Mouse (Mus musculus) limb, embryonic 12.5 days (tissue): ENCODE results near the gene Tnxb. TPM values are rescaled to one million over a fixed set of nuclear protein-coding genes. Genes with fewer than 3 reads are reported as not detected.
"Not testable (repeated sequence)": the region's sequence is repeated elsewhere in the genome, so short reads cannot be mapped to it uniquely, and the experiment has no call there.

Source experiments
- ATAC-seq: fragments of 200-750 bp; cut with Nextera tagmentation; 2 replicates; pipeline ENCODE4 v1.8.0; 2017; ENCODE audit warnings: low read depth, moderate TSS enrichment; ENCODE audit not compliant: insufficient number of reproducible peaks, insufficient read depth, low FRiP score, low TSS enrichment
- H3K27ac ChIP-seq: fragments of 300-500 bp; sonication (generic); 2 replicates; pipeline ENCODE4 v1.5.1; 2016; ENCODE audit warnings: mild to moderate bottlenecking, moderate library complexity
- H3K27me3 ChIP-seq: fragments of 300-500 bp; sonication (generic); 2 replicates; pipeline ENCODE4 v1.6.1; 2016; ENCODE audit warnings: mild to moderate bottlenecking, moderate library complexity
- H3K36me3 ChIP-seq: fragments of 300-500 bp; sonication (generic); 2 replicates; pipeline ENCODE4 v1.6.1; 2016; ENCODE audit warnings: mild to moderate bottlenecking, moderate library complexity
- H3K4me1 ChIP-seq: fragments of 300-500 bp; sonication (generic); replicated peaks from 2 replicates; pipeline ENCODE4 v1.6.1; 2016
- H3K4me2 ChIP-seq: fragments of 300-500 bp; sonication (generic); 2 replicates; pipeline ENCODE4 v1.6.1; 2016; ENCODE audit warnings: mild to moderate bottlenecking, moderate library complexity
- H3K4me3 ChIP-seq: fragments of 300-500 bp; sonication (generic); replicated peaks from 2 replicates; pipeline ENCODE4 v1.5.1; 2016; ENCODE audit warnings: mild to moderate bottlenecking
- H3K9ac ChIP-seq: fragments of 300-500 bp; sonication (generic); replicated peaks from 2 replicates; pipeline ENCODE4 v1.6.1; 2016; ENCODE audit warnings: mild to moderate bottlenecking, moderate library complexity
- H3K9me3 ChIP-seq: fragments of 300-500 bp; sonication (generic); 2 replicates; pipeline ENCODE4 v1.6.1; 2016; ENCODE audit warnings: mild to moderate bottlenecking, moderate library complexity
- WGBS: fragments of 180-500 bp; shearing (Covaris S2); methylation state at CpG from one replicate; pipeline ENCODE4 v1.1.7; 2016; 5-methylcytosine and 5-hydroxymethylcytosine counted together
- polyA plus RNA-seq: library from polyadenylated mRNA; unstranded; fragments of >200 nt; fragmentation: Nextera tagmentation; extraction: Ambion mirVana; gene quantifications from 2 replicates; pipeline ENCODE4 v1.2.1, GENCODE M21; 2016

Gene Tnxb
- polyA plus RNA-seq, 1 experiment from 2014 or later: not detected

DNA sequence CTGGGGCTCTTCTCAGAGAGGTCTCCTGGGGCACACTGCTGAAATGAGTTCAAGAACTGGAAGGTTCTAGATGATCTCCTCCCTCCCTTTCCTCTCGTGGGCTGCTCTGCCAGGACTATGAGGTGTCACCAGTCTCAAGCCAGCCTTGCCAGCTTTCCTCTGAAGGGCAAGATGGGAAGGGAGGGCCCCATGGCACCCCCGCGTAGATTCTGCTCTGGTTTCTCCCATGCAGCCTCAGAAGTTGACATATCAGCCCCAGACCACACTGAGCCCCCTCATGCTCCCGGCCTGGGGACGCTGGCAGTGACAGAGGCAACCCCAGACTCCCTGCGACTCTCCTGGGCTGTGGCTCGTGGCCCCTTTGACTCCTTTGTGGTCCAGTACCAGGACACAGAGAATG, 45.1 kb downstream of the Tnxb start:
- H3K27me3 ChIP-seq, ATAC-seq, H3K4me2 ChIP-seq, H3K4me3 ChIP-seq, H3K27ac ChIP-seq, H3K4me1 ChIP-seq, H3K36me3 ChIP-seq, H3K9ac ChIP-seq, H3K9me3 ChIP-seq: not testable (repeated sequence)
- WGBS: 82% methylated on average over 6 of the region's 7 CpGs

DNA sequence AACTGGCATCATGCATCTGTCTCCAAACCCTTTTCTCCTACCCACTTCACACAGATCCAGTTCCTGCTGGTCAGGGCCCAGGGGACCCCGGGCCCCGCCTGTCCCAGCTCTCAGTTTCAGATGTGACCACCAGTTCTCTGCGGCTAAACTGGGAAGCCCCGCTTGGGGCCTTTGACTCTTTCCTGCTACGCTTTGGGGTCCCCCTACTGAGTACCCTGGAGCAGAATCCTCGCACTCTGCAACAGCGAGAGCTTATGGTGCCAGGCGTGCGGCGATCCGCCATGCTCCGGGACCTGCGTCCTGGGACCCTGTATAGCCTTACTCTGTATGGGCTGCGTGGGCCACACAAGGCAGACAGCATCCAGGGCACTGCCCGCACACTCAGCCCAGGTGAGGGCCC, 45.9 kb downstream of the Tnxb start:
- Histone ChIP-seq H3K9me3 (no peaks in the 10 kb centered on the region), H3K27me3 (no peaks in the 10 kb centered on the region), H3K9ac (no peak overlapping the region), H3K4me1 (no peaks in the 10 kb centered on the region), H3K4me2 (no peak overlapping the region), H3K27ac (no peak overlapping the region), H3K36me3 (no peaks in the 10 kb centered on the region), H3K4me3 (no peak overlapping the region)
- WGBS: 88% methylated on average over 15 of the region's 15 CpGs
- ATAC-seq: no peak

DNA sequence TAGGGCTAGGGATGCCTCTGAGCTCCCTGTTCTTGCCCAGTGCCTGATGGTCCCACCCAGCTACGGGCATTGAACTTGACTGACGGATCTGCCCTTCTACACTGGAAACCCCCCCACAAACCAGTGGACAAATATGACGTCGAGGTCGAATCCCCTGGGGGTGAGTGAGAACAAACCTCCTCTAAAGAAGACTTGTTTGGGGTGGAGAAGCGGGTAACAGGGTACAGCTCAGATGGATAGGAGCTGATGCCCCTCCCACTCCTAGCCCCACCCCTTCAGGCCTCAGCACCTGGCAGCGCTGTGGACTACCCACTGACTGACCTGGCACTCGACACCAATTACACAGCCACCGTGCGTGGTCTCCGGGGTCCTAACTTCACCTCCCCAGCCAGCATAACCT, 47.1 kb downstream of the Tnxb start:
- no peak for ATAC-seq
- Histone ChIP-seq H3K4me2 (no peak overlapping the region), H3K9me3 (no peaks in the 10 kb centered on the region), H3K36me3 (no peaks in the 10 kb centered on the region), H3K4me1 (no peaks in the 10 kb centered on the region), H3K27me3 (no peaks in the 10 kb centered on the region), H3K4me3 (no peak overlapping the region), H3K27ac (no peak overlapping the region), H3K9ac (no peak overlapping the region)
- WGBS: 76% methylated on average over 11 of the region's 11 CpGs

GRCm38 (mm10) chr17:34719886-34720285, 49.6 kb downstream of the Tnxb start:
- H3K9me3 ChIP-seq, H3K4me2 ChIP-seq, ATAC-seq, H3K4me3 ChIP-seq, H3K9ac ChIP-seq, H3K36me3 ChIP-seq, H3K27me3 ChIP-seq, H3K27ac ChIP-seq, H3K4me1 ChIP-seq: not testable (repeated sequence)
- WGBS: 86% methylated on average over 8 of the region's 8 CpGs

DNA sequence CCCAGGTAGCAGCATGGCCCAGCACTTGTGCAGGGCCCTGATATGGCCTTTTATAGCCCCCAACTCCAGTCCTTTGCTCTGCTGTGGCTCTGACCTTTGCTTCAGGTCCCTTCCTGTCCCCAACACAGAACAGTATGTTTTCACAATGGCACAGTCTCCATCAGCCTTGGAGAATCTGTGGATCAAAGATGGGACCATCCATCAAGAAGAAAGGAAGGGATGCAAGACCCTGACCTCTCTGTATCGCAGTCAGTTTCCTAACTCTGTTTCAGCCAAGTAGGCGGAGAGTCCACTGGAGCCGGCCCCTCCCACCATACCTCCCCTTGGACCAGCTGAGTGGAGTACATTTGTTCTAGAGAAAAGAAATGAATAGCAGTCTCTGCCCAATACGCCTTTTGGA, 51.9 kb downstream of the Tnxb start:
- H3K27me3 ChIP-seq: not testable (repeated sequence)

GRCm38 (mm10) chr17:34723066-34723465, 52.7 kb downstream of the Tnxb start:
- Histone ChIP-seq H3K27ac (no peak overlapping the region), H3K4me3 (no peak overlapping the region), H3K9ac (no peak overlapping the region), H3K4me1 (no peaks in the 10 kb centered on the region), H3K36me3 (no peaks in the 10 kb centered on the region), H3K9me3 (peaks cover 6% of the 10 kb centered on the region; the same call in 1 of the 2 replicates), H3K27me3 (no peaks in the 10 kb centered on the region), H3K4me2 (no peak overlapping the region)
- ATAC-seq: no peak
- WGBS: 84% methylated on average over 4 of the region's 4 CpGs

More for the DNA sequence above, 51.9 kb downstream of the Tnxb start:
- H3K9me3 ChIP-seq, ATAC-seq, H3K4me2 ChIP-seq, H3K4me1 ChIP-seq, H3K27ac ChIP-seq, H3K4me3 ChIP-seq, H3K36me3 ChIP-seq, H3K9ac ChIP-seq: not testable (repeated sequence)
- 71% methylated on average over 3 of the region's 4 CpGs for WGBS

- H3K27ac ChIP-seq: no peak overlapping the region
- 86% methylated on average over 2 of the region's 2 CpGs for WGBS
These were observed 57.6 kb downstream of the Tnxb start for GRCm38 (mm10) chr17:34727887-34728286.

DNA sequence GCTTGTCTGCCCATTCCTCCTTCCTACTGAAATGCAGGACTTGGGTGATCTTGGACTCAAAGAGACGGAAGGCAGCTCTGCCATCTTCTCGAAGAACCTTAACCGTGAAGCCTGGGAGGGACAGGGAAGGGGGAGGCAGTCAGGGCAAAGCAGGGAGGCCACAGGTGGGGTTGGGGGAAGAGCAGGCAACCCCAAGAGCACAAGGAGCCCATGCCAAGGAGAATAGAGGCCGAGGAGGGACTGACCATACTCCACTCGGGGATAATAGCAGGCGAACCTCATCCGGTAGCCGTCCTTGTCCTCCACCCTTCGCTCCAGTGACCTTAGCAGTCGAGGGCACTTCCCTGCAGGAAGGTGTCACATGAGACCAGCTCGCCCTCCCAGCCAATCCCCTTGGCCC, 58.8 kb downstream of the Tnxb start:
- H3K27me3 ChIP-seq, H3K9me3 ChIP-seq, H3K4me1 ChIP-seq, H3K36me3 ChIP-seq, H3K27ac ChIP-seq, ATAC-seq, H3K4me2 ChIP-seq, H3K9ac ChIP-seq, H3K4me3 ChIP-seq: not testable (repeated sequence)
- 79% methylated on average over 11 of the region's 11 CpGs for WGBS

More at GRCm38 (mm10) chr17:34727887-34728286, 57.6 kb downstream of the Tnxb start:
- H3K36me3 ChIP-seq: no peaks in the 10 kb centered on the region
- peaks cover 2% of the 10 kb centered on the region; the same call in 1 of the 2 replicates for H3K9me3 ChIP-seq
- H3K4me1 ChIP-seq: no peaks in the 10 kb centered on the region
- no peak overlapping the region for H3K4me2 ChIP-seq
- H3K9ac ChIP-seq: no peak overlapping the region
- ATAC-seq: no peak
- no peaks in the 10 kb centered on the region for H3K27me3 ChIP-seq
- no peak overlapping the region for H3K4me3 ChIP-seq

- H3K4me2 ChIP-seq, H3K27ac ChIP-seq, H3K4me1 ChIP-seq, H3K9ac ChIP-seq, H3K27me3 ChIP-seq, H3K36me3 ChIP-seq, H3K9me3 ChIP-seq, ATAC-seq, H3K4me3 ChIP-seq: not testable (repeated sequence)
- 84% methylated on average over 12 of the region's 12 CpGs for WGBS
These were observed 59.6 kb downstream of the Tnxb start for GRCm38 (mm10) chr17:34729779-34730553.

- not testable (repeated sequence) for H3K36me3 ChIP-seq, H3K4me1 ChIP-seq, H3K9ac ChIP-seq, H3K4me2 ChIP-seq, ATAC-seq, H3K9me3 ChIP-seq, H3K4me3 ChIP-seq, H3K27ac ChIP-seq
- peaks cover 11% of the 10 kb centered on the region for H3K27me3 ChIP-seq
- WGBS: 89% methylated on average over 5 of the region's 5 CpGs
These were observed 67.1 kb downstream of the Tnxb start for GRCm38 (mm10) chr17:34737466-34737865.

- 88% methylated on average over 7 of the region's 7 CpGs for WGBS
- not testable (repeated sequence) for H3K9ac ChIP-seq, H3K4me2 ChIP-seq, H3K9me3 ChIP-seq, H3K27ac ChIP-seq, H3K4me1 ChIP-seq, H3K36me3 ChIP-seq, ATAC-seq, H3K4me3 ChIP-seq
- peaks cover 11% of the 10 kb centered on the region for H3K27me3 ChIP-seq
These were observed 69.4 kb downstream of the Tnxb start for GRCm38 (mm10) chr17:34739708-34740107.

DNA sequence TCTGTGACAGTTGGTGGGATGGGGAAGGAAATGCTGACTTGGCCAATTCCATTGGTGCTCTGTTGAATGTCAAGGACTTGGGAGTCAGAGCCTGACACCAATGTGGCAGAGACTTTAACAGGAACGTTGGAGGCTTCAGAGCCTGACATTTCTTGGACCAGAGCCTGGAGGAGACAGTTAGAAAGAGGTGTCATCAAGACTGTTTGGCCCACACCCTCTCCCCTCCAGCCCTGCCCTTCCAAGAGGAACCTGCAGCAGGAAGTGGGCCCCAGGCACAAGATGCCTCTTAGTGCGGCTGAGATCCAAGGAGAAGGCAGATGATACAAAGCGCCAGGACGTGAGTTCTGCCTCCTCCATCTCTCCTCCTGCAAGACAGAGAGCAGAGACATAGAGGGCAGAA, 69.9 kb downstream of the Tnxb start:
- ATAC-seq: no peak
- no peak overlapping the region for H3K9ac ChIP-seq
- WGBS: 71% methylated on average over 4 of the region's 4 CpGs

More for the DNA sequence above, 69.9 kb downstream of the Tnxb start:
- Histone ChIP-seq H3K4me3 (no peak overlapping the region), H3K27ac (no peak overlapping the region), H3K9me3 (no peaks in the 10 kb centered on the region), H3K4me1 (no peaks in the 10 kb centered on the region), H3K36me3 (no peaks in the 10 kb centered on the region), H3K27me3 (peaks cover 11% of the 10 kb centered on the region), H3K4me2 (no peak overlapping the region)
